Mouse (Mus musculus): ENCODE results near the gene Trim8. TPM values are rescaled to one million over a fixed set of nuclear protein-coding genes. Genes with fewer than 3 reads are reported as not detected.

Trim8 gene
- total and polyA plus RNA-seq, 3 experiments = 4.4 to 24.9 (median 12.0) TPM

DNA sequence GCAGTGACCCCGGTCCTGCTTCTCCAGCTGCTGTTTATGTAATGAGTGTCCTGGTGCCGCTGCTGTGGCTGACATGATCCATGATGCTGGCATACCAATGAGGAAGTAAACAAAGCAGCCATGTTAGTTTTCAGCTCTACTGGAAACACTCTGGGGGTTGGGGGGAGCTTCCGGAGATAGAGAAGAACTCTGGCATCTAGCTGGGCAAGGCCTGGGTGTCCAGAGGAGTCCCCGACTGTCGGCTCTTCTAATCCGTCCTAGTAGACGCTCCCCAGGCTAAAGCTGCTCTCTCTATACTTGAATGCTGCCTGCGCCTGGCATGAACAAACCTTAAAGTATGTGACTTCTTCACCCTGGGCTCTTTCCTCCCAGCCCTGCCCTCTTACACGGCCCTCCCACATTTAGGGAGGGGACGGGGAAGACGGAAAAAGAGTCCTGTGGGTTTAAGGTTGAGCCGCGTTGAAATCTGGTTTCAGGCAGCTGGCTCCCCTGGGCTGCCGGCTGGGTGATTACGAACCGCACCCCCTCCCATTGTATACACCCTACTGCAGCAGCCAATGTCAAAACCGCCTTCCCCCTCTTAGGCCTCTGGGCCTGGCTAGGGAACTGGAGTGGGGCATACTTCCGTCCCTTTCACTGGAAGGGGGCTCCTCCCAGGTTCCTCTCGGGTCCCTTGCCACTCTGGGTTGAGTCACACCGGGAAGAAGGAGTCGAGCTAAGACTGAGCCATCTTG lies 2.0 kb downstream of the Trim8 start:
- Histone ChIP-seq H3K36me3 (replicated peaks in 1 of 2; ENCODE audit: control insufficient read depth in 1 of 2, insufficient read depth in 1 of 2, low read length in 1 of 2) (peaks cover 17 to 41% of the 10 kb centered on the region in 2 experiments), H3K4me3 (replicated peaks in 1 of 3; ENCODE audit: low read depth in 2 of 3, low read length in 2 of 3, poor library complexity in 1 of 3) (peak overlapping the region; percentile 82 to 93 (median 93)), H3K9ac (ENCODE audit: insufficient read depth, low read depth) (peak overlapping the region; percentile 98), H3K79me2 (replicated peaks; ENCODE audit: control insufficient read depth, extremely low read depth, insufficient read depth, poor library complexity, severe bottlenecking) (peaks cover 60% of the 10 kb centered on the region), H3K4me2 (ENCODE audit: insufficient read depth, low read depth, poor library complexity, severe bottlenecking) (peak overlapping the region; percentile 82), H3K27me3 (replicated peaks) (no peaks in the 10 kb centered on the region), H3K4me1 (ENCODE audit: control insufficient read depth in 1 of 2, insufficient read depth in 2 of 2) (peaks cover 14 to 37% of the 10 kb centered on the region in 2 experiments), H3K27ac (ENCODE audit: insufficient read depth, low read depth) (peak overlapping the region; percentile 96), H3K9me3 (replicated peaks; ENCODE audit: low read length) (no peaks in the 10 kb centered on the region)
- dilution Hi-C loops (cut with MboI; ENCODE audit: extremely low pct_ligation_motif_present, extremely low pct_unique_long_range_greater_than_20kb, low sequenced_read_pairs) (no loop called here), in situ Hi-C loops (cut with MboI; ENCODE audit: low pct_ligation_motif_present, low pct_unique_long_range_greater_than_20kb, low sequenced_read_pairs) (no loop called here)
- TF ChIP-seq ZNF384 (IDR thresholded peaks at IDR 0.05; ENCODE audit: low read depth, low read length) (peak; percentile 40), ZC3H11A (IDR thresholded peaks at IDR 0.05; ENCODE audit: low read depth, low read length) (no peak), ZMIZ1 (IDR thresholded peaks at IDR 0.05; ENCODE audit: low read depth, low read length) (peak; percentile 37; the same call in 1 of the 2 replicates), MEF2A (IDR thresholded peaks at IDR 0.05; ENCODE audit: borderline replicate concordance, low read depth, low read length) (0 out of 2 replicates have a peak, but pooled peaks have one; percentile 63), POLR2A (IDR thresholded peaks at IDR 0.05; ENCODE audit: low read depth, low read length) (peak; percentile 63), TBP (conservative IDR thresholded peaks at IDR 0.05; ENCODE audit: low read depth, low read length) (peak; percentile 68; the same call in 1 of the 2 replicates), TCF12 (IDR thresholded peaks at IDR 0.05; ENCODE audit: low read depth, low read length) (peak; percentile 54; the same call in 1 of the 2 replicates), UBTF (IDR thresholded peaks at IDR 0.05; ENCODE audit: low read depth, low read length) (no peak), BHLHE40 (IDR thresholded peaks at IDR 0.05; ENCODE audit: low read depth, low read length) (0 out of 2 replicates have a peak, but pooled peaks have one; percentile 44), ELF1 (IDR thresholded peaks at IDR 0.05; ENCODE audit: low read depth, low read length) (peak; percentile 49), POLR2AphosphoS2 (IDR thresholded peaks at IDR 0.05; ENCODE audit: low read depth, low read length) (no peak; the same call in 1 of the 2 replicates), MAZ (IDR thresholded peaks at IDR 0.05; ENCODE audit: low read depth, low read length) (peak; percentile 73), MAX (IDR thresholded peaks at IDR 0.05; ENCODE audit: low read length) (peak; percentile 29; the same call in 1 of the 2 replicates), MAFK (IDR thresholded peaks at IDR 0.05; ENCODE audit: insufficient replicate concordance, low read length) (no peak), MYC (IDR thresholded peaks at IDR 0.05; ENCODE audit: low read depth, low read length) (no peak), ETS1 (conservative IDR thresholded peaks at IDR 0.05; ENCODE audit: low read depth, low read length) (peak; percentile 46), NELFE (IDR thresholded peaks at IDR 0.05; ENCODE audit: low read depth, low read length) (peak; percentile 39; the same call in 1 of the 2 replicates), CHD1 (IDR thresholded peaks at IDR 0.05; ENCODE audit: low read depth, low read length) (0 out of 2 replicates have a peak, but pooled peaks have one; percentile 46), SIN3A (IDR thresholded peaks at IDR 0.05; ENCODE audit: low read length) (peak; percentile 97), EP300 (IDR thresholded peaks at IDR 0.05; ENCODE audit: low read length) (peak; percentile 17; the same call in 1 of the 2 replicates), ZKSCAN1 (IDR thresholded peaks at IDR 0.05; ENCODE audit: borderline replicate concordance, low read depth, low read length) (no peak), SMC3 (IDR thresholded peaks at IDR 0.05; ENCODE audit: low read depth, low read length) (peak; percentile 6; the same call in 1 of the 2 replicates), CHD2 (IDR thresholded peaks at IDR 0.05; ENCODE audit: low read length) (peak; percentile 65)
- peak; percentile 93 for DNase-seq (ENCODE audit: extremely low read depth)
